14 mouse cellular contexts compared by ENCODE assay signal in the genomic region with DNA sequence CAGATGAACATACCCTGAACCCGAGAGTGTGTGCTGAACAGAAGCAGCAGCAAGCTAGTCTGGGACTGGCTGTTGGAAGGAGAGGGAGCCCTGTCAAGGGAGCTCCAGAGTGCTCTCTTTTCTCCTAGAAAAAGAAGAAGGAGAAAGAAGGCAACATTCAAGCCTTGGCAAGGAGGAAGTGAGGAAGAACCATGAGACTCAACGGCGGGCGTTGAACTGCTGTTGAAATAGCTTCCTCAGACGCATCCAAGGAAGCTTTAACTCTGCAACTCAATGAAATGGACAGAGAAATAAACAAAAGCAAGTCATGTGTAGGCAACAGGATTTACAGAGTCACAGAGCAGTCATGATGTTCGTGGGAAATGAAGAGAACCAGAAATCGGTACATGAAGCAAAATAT. TPM values are rescaled to one million over a fixed set of nuclear protein-coding genes. Genes with fewer than 3 reads are reported as not detected.
A peak's percentile ranks its signal among the peaks of the same experiment; 100 is the strongest.
DNase-seq lines count a peak whose midpoint lies in the region; ATAC-seq and TF ChIP-seq lines count a peak whose summit lies in the region.
"Had no signal": no experiment of that assay in that cellular context is flagged by ENCODE, and none has a peak within 500 bp of the region (broad histone marks: within the 10 kb centered on the region; RNA-seq: fewer than 3 reads in every experiment).

No protein-coding gene starts in this region.

- no peak; the same call in 1 of the 2 replicates for ATAC-seq in liver, embryonic 15.5 days (ENCODE audit: insufficient read depth)
- ATAC-seq in liver, embryonic 11.5 days (replicated peaks; ENCODE audit: low FRiP score): no peak
- ATAC-seq in granulocyte monocyte progenitor cell, adult 5-6 weeks (replicated peaks; ENCODE audit: poor library complexity, severe bottlenecking): peak; percentile 83
- ATAC-seq in lung, postnatal 0 days: peak; percentile 36
- no peak for ATAC-seq in stomach, postnatal 0 days (ENCODE audit: low FRiP score, low TSS enrichment)
- no peak for ATAC-seq in midbrain, embryonic 11.5 days (ENCODE audit: low FRiP score)

- H3K36me3 ChIP-seq in liver, embryonic 15.5 days (replicated peaks): no peaks in the 10 kb centered on the region
- H3K36me3 ChIP-seq in liver, embryonic 11.5 days (ENCODE audit: control insufficient read depth, insufficient read depth, low read length): no peaks in the 10 kb centered on the region
- H3K36me3 ChIP-seq in lung, postnatal 0 days (ENCODE audit: insufficient read depth, low read length): no peaks in the 10 kb centered on the region
- no peaks in the 10 kb centered on the region for H3K36me3 ChIP-seq in stomach, postnatal 0 days (ENCODE audit: control insufficient read depth, insufficient read depth, low read length)
- no peaks in the 10 kb centered on the region for H3K36me3 ChIP-seq in midbrain, embryonic 11.5 days (ENCODE audit: control insufficient read depth, insufficient read depth, low read length)
- H3K36me3 ChIP-seq: forebrain, embryonic 10.5 days had no signal

- no peak overlapping the region for H3K4me3 ChIP-seq in liver, embryonic 15.5 days (replicated peaks)
- H3K4me3 ChIP-seq in liver, embryonic 11.5 days (ENCODE audit: low read depth, low read length): no peak overlapping the region
- no peak overlapping the region for H3K4me3 ChIP-seq in lung, postnatal 0 days (ENCODE audit: low read depth, low read length)
- H3K4me3 ChIP-seq in stomach, postnatal 0 days (ENCODE audit: low read depth, low read length): no peak overlapping the region
- H3K4me3 ChIP-seq in midbrain, embryonic 11.5 days (ENCODE audit: low read depth, low read length): no peak overlapping the region
- H3K4me3 ChIP-seq: forebrain, embryonic 10.5 days had no signal

- no peak for TF ChIP-seq EP300 in lung, postnatal 0 days (IDR thresholded peaks at IDR 0.05)
- no peak for TF ChIP-seq EP300 in stomach, postnatal 0 days (optimal IDR thresholded peaks at IDR 0.05)

- 0 out of 2 replicates have a peak overlapping the region, but pooled peaks have one; percentile 21 for H3K4me2 ChIP-seq in liver, embryonic 15.5 days
- no peak overlapping the region for H3K4me2 ChIP-seq in liver, embryonic 11.5 days
- H3K4me2 ChIP-seq in lung, postnatal 0 days (replicated peaks; ENCODE audit: low read depth, low read length): peak overlapping the region; percentile 25
- peak overlapping the region; percentile 30 for H3K4me2 ChIP-seq in stomach, postnatal 0 days (replicated peaks; ENCODE audit: low read depth)
- H3K4me2 ChIP-seq in midbrain, embryonic 11.5 days: no peak overlapping the region

- WGBS in liver, embryonic 15.5 days (ENCODE audit: insufficient replicate concordance): 35% methylated on average over 7 of the region's 7 CpGs
- 47% methylated on average over 7 of the region's 7 CpGs for WGBS in liver, embryonic 11.5 days
- 22% methylated on average over 7 of the region's 7 CpGs for WGBS in lung, postnatal 0 days
- 28% methylated on average over 7 of the region's 7 CpGs for WGBS in stomach, postnatal 0 days
- 86% methylated on average over 7 of the region's 7 CpGs for WGBS in midbrain, embryonic 11.5 days

- H3K9ac ChIP-seq in liver, embryonic 15.5 days: no peak overlapping the region
- H3K9ac ChIP-seq in liver, embryonic 11.5 days (ENCODE audit: low read depth, low read length): no peak overlapping the region
- no peak overlapping the region for H3K9ac ChIP-seq in lung, postnatal 0 days (replicated peaks; ENCODE audit: low read depth)
- no peak overlapping the region for H3K9ac ChIP-seq in stomach, postnatal 0 days (ENCODE audit: low read length)
- no peak overlapping the region for H3K9ac ChIP-seq in midbrain, embryonic 11.5 days (ENCODE audit: low read length)

- H3K27me3 ChIP-seq in liver, embryonic 15.5 days: no peaks in the 10 kb centered on the region
- H3K27me3 ChIP-seq in liver, embryonic 11.5 days (replicated peaks; ENCODE audit: control insufficient read depth, insufficient read depth, low read length): no peaks in the 10 kb centered on the region
- no peaks in the 10 kb centered on the region for H3K27me3 ChIP-seq in lung, postnatal 0 days (replicated peaks; ENCODE audit: insufficient read depth, low read length)
- no peaks in the 10 kb centered on the region for H3K27me3 ChIP-seq in stomach, postnatal 0 days (ENCODE audit: control insufficient read depth, insufficient read depth, low read length)
- no peaks in the 10 kb centered on the region for H3K27me3 ChIP-seq in midbrain, embryonic 11.5 days (ENCODE audit: control insufficient read depth, insufficient read depth, low read length)

- no peak for DNase-seq in liver, embryonic 11.5 days (ENCODE audit: low spot score)
- DNase-seq in lung, postnatal 0 days (ENCODE audit: low spot score): peak; percentile 38
- no peak for DNase-seq in stomach, postnatal 0 days (ENCODE audit: low spot score)
- no peak for DNase-seq in retina, postnatal 1 day
- DNase-seq in midbrain, embryonic 11.5 days (ENCODE audit: low spot score, missing footprints): no peak
- DNase-seq: cerebellum, postnatal 25 days; heart, postnatal 14 days; layer of hippocampus, postnatal 36 days; right cerebral cortex, postnatal 4 days; thymus, postnatal 14 days had no signal

- TF ChIP-seq CTCF in lung, postnatal 0 days (IDR thresholded peaks at IDR 0.05): no peak
- TF ChIP-seq CTCF in stomach, postnatal 0 days (IDR thresholded peaks at IDR 0.05; ENCODE audit: low read depth): no peak

- H3K27ac ChIP-seq in liver, embryonic 15.5 days (replicated peaks): no peak overlapping the region; the same call in 1 of the 2 replicates
- H3K27ac ChIP-seq in liver, embryonic 11.5 days (ENCODE audit: low read depth, low read length): no peak overlapping the region
- peak overlapping the region; percentile 65 for H3K27ac ChIP-seq in lung, postnatal 0 days (ENCODE audit: low read length)
- H3K27ac ChIP-seq in stomach, postnatal 0 days (replicated peaks): peak overlapping the region; percentile 64
- no peak overlapping the region for H3K27ac ChIP-seq in midbrain, embryonic 11.5 days (ENCODE audit: low read depth, low read length)
- H3K27ac ChIP-seq: forebrain, embryonic 10.5 days had no signal

- H3K4me1 ChIP-seq in liver, embryonic 15.5 days (replicated peaks): peaks cover 2% of the 10 kb centered on the region; the same call in 1 of the 2 replicates
- H3K4me1 ChIP-seq in liver, embryonic 11.5 days (replicated peaks; ENCODE audit: control insufficient read depth, insufficient read depth, low read length): peaks cover 7% of the 10 kb centered on the region; the same call in 1 of the 2 replicates
- no peaks in the 10 kb centered on the region for H3K4me1 ChIP-seq in lung, postnatal 0 days (ENCODE audit: insufficient read depth, low read depth, low read length)
- H3K4me1 ChIP-seq in stomach, postnatal 0 days (replicated peaks; ENCODE audit: control insufficient read depth, insufficient read depth): no peaks in the 10 kb centered on the region
- H3K4me1 ChIP-seq in midbrain, embryonic 11.5 days (ENCODE audit: control insufficient read depth, insufficient read depth, low read length): no peaks in the 10 kb centered on the region
- H3K4me1 ChIP-seq: forebrain, embryonic 10.5 days had no signal

- no peaks in the 10 kb centered on the region for H3K9me3 ChIP-seq in liver, embryonic 15.5 days (replicated peaks)
- no peaks in the 10 kb centered on the region for H3K9me3 ChIP-seq in liver, embryonic 11.5 days (ENCODE audit: control insufficient read depth, low read length)
- H3K9me3 ChIP-seq in lung, postnatal 0 days (ENCODE audit: low read length): no peaks in the 10 kb centered on the region
- no peaks in the 10 kb centered on the region for H3K9me3 ChIP-seq in stomach, postnatal 0 days (ENCODE audit: control insufficient read depth, low read length)
- no peaks in the 10 kb centered on the region for H3K9me3 ChIP-seq in midbrain, embryonic 11.5 days (ENCODE audit: control insufficient read depth, low read length)

RNA-seq across cellular contexts. Expression of a gene that starts 9.7 kb away (rescaled TPM):
- 170 and 172 TPM in 2 replicates for polyA plus RNA-seq in liver, embryonic 15.5 days (2015; fragmentation: Nextera tagmentation; extraction: Ambion mirVana)
- polyA plus RNA-seq in liver, embryonic 11.5 days (2014; fragmentation: Nextera tagmentation; extraction: Ambion mirVana): 93.0 and 102 TPM in 2 replicates
- total RNA-seq in granulocyte monocyte progenitor cell, adult 5-6 weeks (2014; fragmentation: Nextera tagmentation): 61.7 and 65.1 TPM in 2 replicates
- total RNA-seq in granulocyte monocyte progenitor cell, adult 5-6 weeks (2017): 68.3 and 87.5 TPM in 2 replicates
- 53.5 and 53.6 TPM in 2 replicates for polyA plus RNA-seq in lung, postnatal 0 days (2015; fragmentation: Nextera tagmentation; extraction: Ambion mirVana)
- polyA plus RNA-seq in stomach, postnatal 0 days (2015; fragmentation: Nextera tagmentation; extraction: Ambion mirVana): 79.5 and 80.7 TPM in 2 replicates
- 133 and 136 TPM in 2 replicates for polyA plus RNA-seq in midbrain, embryonic 11.5 days (2014; fragmentation: Nextera tagmentation; extraction: Ambion mirVana)

RNA-seq across cellular contexts. Expression of a gene that starts 44.6 kb away (rescaled TPM):
- polyA plus RNA-seq in liver, embryonic 15.5 days (2015; fragmentation: Nextera tagmentation; extraction: Ambion mirVana): 1.4 and 1.6 TPM in 2 replicates
- 3.5 and 3.6 TPM in 2 replicates for polyA plus RNA-seq in liver, embryonic 11.5 days (2014; fragmentation: Nextera tagmentation; extraction: Ambion mirVana)
- not detected in 2 replicates for total RNA-seq in granulocyte monocyte progenitor cell, adult 5-6 weeks (2014; fragmentation: Nextera tagmentation)
- not detected in 2 replicates for total RNA-seq in granulocyte monocyte progenitor cell, adult 5-6 weeks (2017)
- polyA plus RNA-seq in lung, postnatal 0 days (2015; fragmentation: Nextera tagmentation; extraction: Ambion mirVana): 2.0 and 2.4 TPM in 2 replicates
- 4.6 and 5.8 TPM in 2 replicates for polyA plus RNA-seq in stomach, postnatal 0 days (2015; fragmentation: Nextera tagmentation; extraction: Ambion mirVana)
- polyA plus RNA-seq in midbrain, embryonic 11.5 days (2014; fragmentation: Nextera tagmentation; extraction: Ambion mirVana): 2.4 and 2.8 TPM in 2 replicates

RNA-seq across cellular contexts. Expression of a gene that starts 57.5 kb away (rescaled TPM):
- polyA plus RNA-seq in liver, embryonic 15.5 days (2015; fragmentation: Nextera tagmentation; extraction: Ambion mirVana): 0.03 TPM in 1 of 2 replicates, not detected in the other
- 0.07 TPM in 1 of 2 replicates, not detected in the other for polyA plus RNA-seq in liver, embryonic 11.5 days (2014; fragmentation: Nextera tagmentation; extraction: Ambion mirVana)
- total RNA-seq in granulocyte monocyte progenitor cell, adult 5-6 weeks (2014; fragmentation: Nextera tagmentation): not detected in 2 replicates
- total RNA-seq in granulocyte monocyte progenitor cell, adult 5-6 weeks (2017): not detected in 2 replicates
- polyA plus RNA-seq in lung, postnatal 0 days (2015; fragmentation: Nextera tagmentation; extraction: Ambion mirVana): not detected in 2 replicates
- not detected in 2 replicates for polyA plus RNA-seq in stomach, postnatal 0 days (2015; fragmentation: Nextera tagmentation; extraction: Ambion mirVana)
- polyA plus RNA-seq in midbrain, embryonic 11.5 days (2014; fragmentation: Nextera tagmentation; extraction: Ambion mirVana): 0.14 and 0.16 TPM in 2 replicates
- total RNA-seq: gastrocnemius, adult 8-10 months; heart, postnatal 14 days; layer of hippocampus, postnatal 36 days had no signal

Comparison
In these comparisons a context has a peak if more than half of its experiments do, and no peak if none do; other contexts are left out.
1. H3K4me2 ChIP-seq: peak in liver, embryonic 15.5 days (single experiment), lung, postnatal 0 days (single experiment) and stomach, postnatal 0 days (single experiment); none in liver, embryonic 11.5 days (single experiment) and midbrain, embryonic 11.5 days (single experiment).
2. ATAC-seq: peak in granulocyte monocyte progenitor cell, adult 5-6 weeks (single experiment) and lung, postnatal 0 days (single experiment); none in liver, embryonic 15.5 days (single experiment), liver, embryonic 11.5 days (single experiment), stomach, postnatal 0 days (single experiment) and midbrain, embryonic 11.5 days (single experiment).
3. H3K27ac ChIP-seq: peak in lung, postnatal 0 days (single experiment) and stomach, postnatal 0 days (single experiment); none in liver, embryonic 15.5 days (single experiment), liver, embryonic 11.5 days (single experiment) and midbrain, embryonic 11.5 days (single experiment).